Mouse (Mus musculus): ENCODE data around the gene Wdr26. TPM values are rescaled to one million over a fixed set of nuclear protein-coding genes. Genes with fewer than 3 reads are reported as not detected.

Gene Wdr26
- total and polyA plus RNA-seq, 2 experiments = 20.9 to 61.4 TPM

GRCm38 (mm10) chr1:181233734-181234133, 21.9 kb upstream of the Wdr26 start:
- Histone ChIP-seq H3K36me3 (ENCODE audit: control insufficient read depth, insufficient read depth, low read length) (no peaks in the 10 kb centered on the region), H3K27ac (replicated peaks; ENCODE audit: insufficient read depth, low read depth, low read length) (peak overlapping the region; percentile 3; the same call in 1 of the 2 replicates), H3K27me3 (ENCODE audit: control insufficient read depth, insufficient read depth, low read length) (no peaks in the 10 kb centered on the region), H3K4me1 (ENCODE audit: control insufficient read depth, insufficient read depth, low read length) (no peaks in the 10 kb centered on the region), H3K4me3 (ENCODE audit: insufficient read depth, low read depth, low read length) (0 out of 2 replicates have a peak overlapping the region, but pooled peaks have one; percentile 11), H3K9ac (ENCODE audit: low read depth, low read length) (peak overlapping the region; percentile 17; the same call in 1 of the 2 replicates), H3K79me2 (ENCODE audit: control insufficient read depth, insufficient read depth, low read length) (no peaks in the 10 kb centered on the region)
- WGBS = 85% methylated on average over 6 of the region's 6 CpGs
- no peak for TF ChIP-seq POLR2A (IDR thresholded peaks at IDR 0.05; ENCODE audit: extremely low read depth, insufficient read depth, low read length)
- no peak for TF ChIP-seq CTCF (IDR thresholded peaks at IDR 0.05; ENCODE audit: low read depth, low read length)
- no peak for DNase-seq (ENCODE audit: extremely low read depth, low read depth, low spot score)

GRCm38 (mm10) chr1:181232307-181233027, 20.7 kb upstream of the Wdr26 start:
- Histone ChIP-seq H3K4me1 (ENCODE audit: control insufficient read depth, insufficient read depth, low read length) (no peaks in the 10 kb centered on the region), H3K36me3 (ENCODE audit: control insufficient read depth, insufficient read depth, low read length) (no peaks in the 10 kb centered on the region), H3K4me3 (ENCODE audit: insufficient read depth, low read depth, low read length) (no peak overlapping the region), H3K27me3 (ENCODE audit: control insufficient read depth, insufficient read depth, low read length) (no peaks in the 10 kb centered on the region), H3K79me2 (ENCODE audit: control insufficient read depth, insufficient read depth, low read length) (no peaks in the 10 kb centered on the region), H3K9ac (ENCODE audit: low read depth, low read length) (no peak overlapping the region), H3K27ac (replicated peaks; ENCODE audit: insufficient read depth, low read depth, low read length) (peak overlapping the region; percentile 26)
- DNase-seq (ENCODE audit: extremely low read depth, low read depth, low spot score) = peak; percentile 66
- 24% methylated on average over 8 of the region's 8 CpGs for WGBS
- TF ChIP-seq CTCF (IDR thresholded peaks at IDR 0.05; ENCODE audit: low read depth, low read length) (peak; percentile 79), POLR2A (IDR thresholded peaks at IDR 0.05; ENCODE audit: extremely low read depth, insufficient read depth, low read length) (no peak)

- no peak for TF ChIP-seq CTCF (IDR thresholded peaks at IDR 0.05; ENCODE audit: low read depth, low read length)
- no peak for TF ChIP-seq POLR2A (IDR thresholded peaks at IDR 0.05; ENCODE audit: extremely low read depth, insufficient read depth, low read length)
- Histone ChIP-seq H3K36me3 (ENCODE audit: control insufficient read depth, insufficient read depth, low read length) (no peaks in the 10 kb centered on the region), H3K27ac (replicated peaks; ENCODE audit: insufficient read depth, low read depth, low read length) (no peak overlapping the region), H3K79me2 (ENCODE audit: control insufficient read depth, insufficient read depth, low read length) (no peaks in the 10 kb centered on the region), H3K27me3 (ENCODE audit: control insufficient read depth, insufficient read depth, low read length) (no peaks in the 10 kb centered on the region), H3K9ac (ENCODE audit: low read depth, low read length) (no peak overlapping the region), H3K4me3 (ENCODE audit: insufficient read depth, low read depth, low read length) (no peak overlapping the region), H3K4me1 (ENCODE audit: control insufficient read depth, insufficient read depth, low read length) (no peaks in the 10 kb centered on the region)
- WGBS = 96% methylated on average over 9 of the region's 9 CpGs
- DNase-seq (ENCODE audit: extremely low read depth, low read depth, low spot score) = no peak
These were observed 20.0 kb upstream of the Wdr26 start for GRCm38 (mm10) chr1:181231821-181232220.

GRCm38 (mm10) chr1:181231262-181231661, 19.5 kb upstream of the Wdr26 start:
- H3K4me1 ChIP-seq (ENCODE audit: control insufficient read depth, insufficient read depth, low read length) = no peaks in the 10 kb centered on the region
- H3K79me2 ChIP-seq (ENCODE audit: control insufficient read depth, insufficient read depth, low read length) = no peaks in the 10 kb centered on the region
- H3K4me3 ChIP-seq (ENCODE audit: insufficient read depth, low read depth, low read length) = no peak overlapping the region
- no peak overlapping the region for H3K9ac ChIP-seq (ENCODE audit: low read depth, low read length)
- 88% methylated on average over 7 of the region's 7 CpGs for WGBS
- H3K36me3 ChIP-seq (ENCODE audit: control insufficient read depth, insufficient read depth, low read length) = no peaks in the 10 kb centered on the region
- H3K27ac ChIP-seq (replicated peaks; ENCODE audit: insufficient read depth, low read depth, low read length) = no peak overlapping the region
- TF ChIP-seq POLR2A (IDR thresholded peaks at IDR 0.05; ENCODE audit: extremely low read depth, insufficient read depth, low read length) (no peak), CTCF (IDR thresholded peaks at IDR 0.05; ENCODE audit: low read depth, low read length) (no peak)
- no peak for DNase-seq (ENCODE audit: extremely low read depth, low read depth, low spot score)
- H3K27me3 ChIP-seq (ENCODE audit: control insufficient read depth, insufficient read depth, low read length) = no peaks in the 10 kb centered on the region

- Histone ChIP-seq H3K27ac (replicated peaks; ENCODE audit: insufficient read depth, low read depth, low read length) (no peak overlapping the region), H3K4me1 (ENCODE audit: control insufficient read depth, insufficient read depth, low read length) (no peaks in the 10 kb centered on the region), H3K79me2 (ENCODE audit: control insufficient read depth, insufficient read depth, low read length) (no peaks in the 10 kb centered on the region), H3K27me3 (ENCODE audit: control insufficient read depth, insufficient read depth, low read length) (no peaks in the 10 kb centered on the region), H3K9ac (ENCODE audit: low read depth, low read length) (no peak overlapping the region), H3K36me3 (ENCODE audit: control insufficient read depth, insufficient read depth, low read length) (no peaks in the 10 kb centered on the region), H3K4me3 (ENCODE audit: insufficient read depth, low read depth, low read length) (no peak overlapping the region)
- DNase-seq (ENCODE audit: extremely low read depth, low read depth, low spot score) = no peak
- WGBS = 58% methylated on average over 10 of the region's 10 CpGs
- TF ChIP-seq CTCF (IDR thresholded peaks at IDR 0.05; ENCODE audit: low read depth, low read length) (no peak), POLR2A (IDR thresholded peaks at IDR 0.05; ENCODE audit: extremely low read depth, insufficient read depth, low read length) (no peak)
These were observed 18.9 kb upstream of the Wdr26 start for GRCm38 (mm10) chr1:181230731-181231148.

GRCm38 (mm10) chr1:181229046-181229445, 17.2 kb upstream of the Wdr26 start:
- no peaks in the 10 kb centered on the region for H3K4me1 ChIP-seq (ENCODE audit: control insufficient read depth, insufficient read depth, low read length)

More at GRCm38 (mm10) chr1:181229046-181229445, 17.2 kb upstream of the Wdr26 start:
- Histone ChIP-seq H3K4me3 (ENCODE audit: insufficient read depth, low read depth, low read length) (no peak overlapping the region), H3K79me2 (ENCODE audit: control insufficient read depth, insufficient read depth, low read length) (no peaks in the 10 kb centered on the region), H3K27ac (replicated peaks; ENCODE audit: insufficient read depth, low read depth, low read length) (no peak overlapping the region), H3K9ac (ENCODE audit: low read depth, low read length) (no peak overlapping the region), H3K36me3 (ENCODE audit: control insufficient read depth, insufficient read depth, low read length) (no peaks in the 10 kb centered on the region), H3K27me3 (ENCODE audit: control insufficient read depth, insufficient read depth, low read length) (no peaks in the 10 kb centered on the region)
- TF ChIP-seq POLR2A (IDR thresholded peaks at IDR 0.05; ENCODE audit: extremely low read depth, insufficient read depth, low read length) (no peak), CTCF (IDR thresholded peaks at IDR 0.05; ENCODE audit: low read depth, low read length) (no peak)
- DNase-seq (ENCODE audit: extremely low read depth, low read depth, low spot score) = no peak
- WGBS = 50% methylated on average over 5 of the region's 5 CpGs

Measured in liver, adult 2 months (tissue).